Mouse (Mus musculus): ENCODE data around the gene Nptn. TPM values are rescaled to one million over a fixed set of nuclear protein-coding genes. Genes with fewer than 3 reads are reported as not detected.
A peak's percentile ranks its signal among the peaks of the same experiment; 100 is the strongest.

Gene Nptn
- polyA plus RNA-seq, 1 experiment, result 262 TPM

GRCm38 (mm10) chr9:58539886-58540285 lies 42.2 kb upstream of the Nptn start:
- no peak overlapping the region for H3K4me3 ChIP-seq (ENCODE audit: insufficient read depth, poor library complexity, severe bottlenecking)
- H3ac ChIP-seq (ENCODE audit: control insufficient read depth, insufficient read length, low read depth), result no peak overlapping the region
- TF ChIP-seq MAX (IDR thresholded peaks at IDR 0.05) (no peak), CTCF (IDR thresholded peaks at IDR 0.05; ENCODE audit: control insufficient read depth, insufficient read depth, insufficient read length) (peak; percentile 54)
- H3K27me3 ChIP-seq (ENCODE audit: control insufficient read depth, insufficient read depth, insufficient read length), result no peaks in the 10 kb centered on the region
- peaks cover 32% of the 10 kb centered on the region for H3K79me2 ChIP-seq (ENCODE audit: control insufficient read depth, insufficient read depth)
- peaks cover 4% of the 10 kb centered on the region for H3K79me3 ChIP-seq (ENCODE audit: low read depth)
- peaks cover 20% of the 10 kb centered on the region for H3K36me3 ChIP-seq (ENCODE audit: control insufficient read depth, insufficient read depth)

GRCm38 (mm10) chr9:58541895-58542338 lies 40.1 kb upstream of the Nptn start:
- Histone ChIP-seq H3K4me3 (ENCODE audit: insufficient read depth, poor library complexity, severe bottlenecking) (no peak overlapping the region), H3K27me3 (ENCODE audit: control insufficient read depth, insufficient read depth, insufficient read length) (no peaks in the 10 kb centered on the region), H3K36me3 (ENCODE audit: control insufficient read depth, insufficient read depth) (peaks cover 20% of the 10 kb centered on the region), H3ac (ENCODE audit: control insufficient read depth, insufficient read length, low read depth) (no peak overlapping the region), H3K79me2 (ENCODE audit: control insufficient read depth, insufficient read depth) (peaks cover 51% of the 10 kb centered on the region), H3K79me3 (ENCODE audit: low read depth) (peaks cover 18% of the 10 kb centered on the region)
- TF ChIP-seq CEBPB (IDR thresholded peaks at IDR 0.05; ENCODE audit: low read depth), result no peak
- no peak for TF ChIP-seq MYOG (IDR thresholded peaks at IDR 0.05; ENCODE audit: control insufficient read depth, extremely low read depth, insufficient read length)
- TF ChIP-seq MYOD1 (IDR thresholded peaks at IDR 0.05; ENCODE audit: control insufficient read depth, insufficient read length, low read depth), result peak; percentile 49
- peak; percentile 28 for TF ChIP-seq MAX (IDR thresholded peaks at IDR 0.05)
- TF ChIP-seq CTCF (IDR thresholded peaks at IDR 0.05; ENCODE audit: control insufficient read depth, insufficient read depth, insufficient read length), result no peak
- no peak for TF ChIP-seq FOSL1 (IDR thresholded peaks at IDR 0.05; ENCODE audit: insufficient read depth, low read length, poor library complexity, severe bottlenecking)
- no peak for TF ChIP-seq USF1 (IDR thresholded peaks at IDR 0.05; ENCODE audit: low read depth)

DNA sequence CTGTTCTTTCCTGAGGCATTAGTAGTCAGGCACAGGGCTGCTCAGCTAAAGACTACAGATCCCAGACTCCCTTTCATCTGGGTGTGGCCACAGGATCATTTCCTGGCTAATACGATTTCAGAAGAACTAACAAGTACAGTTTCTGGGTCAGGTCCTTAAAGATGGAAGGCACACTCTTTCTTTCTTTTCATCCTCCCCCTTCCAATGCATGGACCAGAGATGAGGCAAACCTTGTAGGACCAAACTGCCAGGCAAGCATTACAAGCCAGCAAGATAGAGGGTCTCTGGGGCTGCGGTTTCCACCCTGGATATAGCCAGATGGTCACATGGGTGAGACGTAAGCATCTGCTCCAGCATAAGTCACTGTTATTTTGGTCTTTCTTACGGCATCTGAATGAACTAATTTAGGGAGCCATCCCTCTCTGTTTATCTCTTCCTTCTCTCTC lies 37.1 kb upstream of the Nptn start:
- Histone ChIP-seq H3K79me3 (ENCODE audit: low read depth) (peaks cover 18% of the 10 kb centered on the region), H3K36me3 (ENCODE audit: control insufficient read depth, insufficient read depth) (peaks cover 6% of the 10 kb centered on the region), H3ac (ENCODE audit: control insufficient read depth, insufficient read length, low read depth) (no peak overlapping the region), H3K4me3 (ENCODE audit: insufficient read depth, poor library complexity, severe bottlenecking) (no peak overlapping the region), H3K79me2 (ENCODE audit: control insufficient read depth, insufficient read depth) (peaks cover 68% of the 10 kb centered on the region), H3K27me3 (ENCODE audit: control insufficient read depth, insufficient read depth, insufficient read length) (no peaks in the 10 kb centered on the region)
- TF ChIP-seq FOSL1 (IDR thresholded peaks at IDR 0.05; ENCODE audit: insufficient read depth, low read length, poor library complexity, severe bottlenecking) (no peak), CEBPB (IDR thresholded peaks at IDR 0.05; ENCODE audit: low read depth) (no peak), USF1 (IDR thresholded peaks at IDR 0.05; ENCODE audit: low read depth) (no peak), CTCF (IDR thresholded peaks at IDR 0.05; ENCODE audit: control insufficient read depth, insufficient read depth, insufficient read length) (no peak), MAX (IDR thresholded peaks at IDR 0.05) (no peak), MYOG (IDR thresholded peaks at IDR 0.05; ENCODE audit: control insufficient read depth, extremely low read depth, insufficient read length) (no peak), MYOD1 (IDR thresholded peaks at IDR 0.05; ENCODE audit: control insufficient read depth, insufficient read length, low read depth) (no peak)

GRCm38 (mm10) chr9:58545428-58545827 lies 36.6 kb upstream of the Nptn start:
- H3K79me2 ChIP-seq (ENCODE audit: control insufficient read depth, insufficient read depth), result peaks cover 68% of the 10 kb centered on the region
- H3K27me3 ChIP-seq (ENCODE audit: control insufficient read depth, insufficient read depth, insufficient read length), result no peaks in the 10 kb centered on the region
- H3K36me3 ChIP-seq (ENCODE audit: control insufficient read depth, insufficient read depth), result peaks cover under 1% of the 10 kb centered on the region
- no peak overlapping the region for H3K4me3 ChIP-seq (ENCODE audit: insufficient read depth, poor library complexity, severe bottlenecking)
- peaks cover 18% of the 10 kb centered on the region for H3K79me3 ChIP-seq (ENCODE audit: low read depth)
- no peak overlapping the region for H3ac ChIP-seq (ENCODE audit: control insufficient read depth, insufficient read length, low read depth)
- no peak for TF ChIP-seq CEBPB (IDR thresholded peaks at IDR 0.05; ENCODE audit: low read depth)
- no peak for TF ChIP-seq MAX (IDR thresholded peaks at IDR 0.05)
- no peak for TF ChIP-seq MYOG (IDR thresholded peaks at IDR 0.05; ENCODE audit: control insufficient read depth, extremely low read depth, insufficient read length)
- TF ChIP-seq FOSL1 (IDR thresholded peaks at IDR 0.05; ENCODE audit: insufficient read depth, low read length, poor library complexity, severe bottlenecking), result no peak
- TF ChIP-seq USF1 (IDR thresholded peaks at IDR 0.05; ENCODE audit: low read depth), result no peak
- no peak for TF ChIP-seq MYOD1 (IDR thresholded peaks at IDR 0.05; ENCODE audit: control insufficient read depth, insufficient read length, low read depth)
- no peak for TF ChIP-seq CTCF (IDR thresholded peaks at IDR 0.05; ENCODE audit: control insufficient read depth, insufficient read depth, insufficient read length)

- Histone ChIP-seq H3K79me2 (ENCODE audit: control insufficient read depth, insufficient read depth) (peaks cover 69% of the 10 kb centered on the region), H3K36me3 (ENCODE audit: control insufficient read depth, insufficient read depth) (peaks cover 4% of the 10 kb centered on the region)
- TF ChIP-seq CTCF (IDR thresholded peaks at IDR 0.05; ENCODE audit: control insufficient read depth, insufficient read depth, insufficient read length) (no peak), USF1 (IDR thresholded peaks at IDR 0.05; ENCODE audit: low read depth) (peak; percentile 57)
Observed at GRCm38 (mm10) chr9:58546630-58547360, 35.2 kb upstream of the Nptn start.

GRCm38 (mm10) chr9:58548897-58549296 lies 33.1 kb upstream of the Nptn start:
- peaks cover 4% of the 10 kb centered on the region for H3K36me3 ChIP-seq (ENCODE audit: control insufficient read depth, insufficient read depth)
- peaks cover 40% of the 10 kb centered on the region for H3K79me3 ChIP-seq (ENCODE audit: low read depth)
- no peak overlapping the region for H3K4me3 ChIP-seq (ENCODE audit: insufficient read depth, poor library complexity, severe bottlenecking)

More at GRCm38 (mm10) chr9:58546630-58547360, 35.2 kb upstream of the Nptn start:
- Histone ChIP-seq H3K4me3 (ENCODE audit: insufficient read depth, poor library complexity, severe bottlenecking) (no peak overlapping the region), H3K79me3 (ENCODE audit: low read depth) (peaks cover 27% of the 10 kb centered on the region), H3K27me3 (ENCODE audit: control insufficient read depth, insufficient read depth, insufficient read length) (no peaks in the 10 kb centered on the region), H3ac (ENCODE audit: control insufficient read depth, insufficient read length, low read depth) (no peak overlapping the region)

More at GRCm38 (mm10) chr9:58548897-58549296, 33.1 kb upstream of the Nptn start:
- H3ac ChIP-seq (ENCODE audit: control insufficient read depth, insufficient read length, low read depth), result no peak overlapping the region
- TF ChIP-seq MYOD1 (IDR thresholded peaks at IDR 0.05; ENCODE audit: control insufficient read depth, insufficient read length, low read depth) (peak; percentile 11), MAX (IDR thresholded peaks at IDR 0.05) (peak; percentile 40), FOSL1 (IDR thresholded peaks at IDR 0.05; ENCODE audit: insufficient read depth, low read length, poor library complexity, severe bottlenecking) (no peak)
- H3K79me2 ChIP-seq (ENCODE audit: control insufficient read depth, insufficient read depth), result peaks cover 84% of the 10 kb centered on the region
- no peaks in the 10 kb centered on the region for H3K27me3 ChIP-seq (ENCODE audit: control insufficient read depth, insufficient read depth, insufficient read length)
